Mouse (Mus musculus) megakaryocyte-erythroid progenitor cell, adult 5-6 weeks (primary cell): Measurements from ENCODE around the gene Sema5b. TPM values are rescaled to one million over a fixed set of nuclear protein-coding genes. Genes with fewer than 3 reads are reported as not detected.

Experiments
- ATAC-seq: replicated peaks from 2 replicates; pipeline ENCODE4 v1.8.0; 2016; ENCODE audit warnings: mild to moderate bottlenecking, inconsistent platforms; ENCODE audit not compliant: severe bottlenecking, poor library complexity, low FRiP score, low TSS enrichment
- total RNA-seq, 2 experiments: library from RNA; stranded (forward) in 1 of 2; stranded (reverse) in 1 of 2; fragments of 200-1000, 215-1000 nt in 1 of 2; fragments of >200 nt in 1 of 2; fragmentation: Nextera tagmentation in 1 of 2; gene quantifications; 2 replicates each; pipeline ENCODE4 v1.2.3; 2014 to 2017

Sema5b gene
- total RNA-seq (2014; fragmentation: Nextera tagmentation) (not detected in 2 replicates), total RNA-seq (2017) (not detected in 2 replicates)

GRCm38 (mm10) chr16:35541117-35541641 lies at the start of gene Sema5b:
TSS of gene Sema5b (plus strand) at chr16:35541145.
- ATAC-seq, result no peak

GRCm38 (mm10) chr16:35500342-35500741 lies 40.6 kb upstream of the Sema5b start:
- ATAC-seq, result no peak

GRCm38 (mm10) chr16:35501106-35501760 lies 39.7 kb upstream of the Sema5b start:
- ATAC-seq, result no peak

- no peak for ATAC-seq
These were observed 38.5 kb upstream of the Sema5b start for GRCm38 (mm10) chr16:35502456-35502855.

GRCm38 (mm10) chr16:35504266-35504665 lies 36.7 kb upstream of the Sema5b start:
- no peak for ATAC-seq

GRCm38 (mm10) chr16:35505786-35506185 lies 35.2 kb upstream of the Sema5b start:
- no peak for ATAC-seq

- no peak for ATAC-seq
These were observed 32.4 kb upstream of the Sema5b start for GRCm38 (mm10) chr16:35508581-35508980.

GRCm38 (mm10) chr16:35509331-35510070 lies 31.4 kb upstream of the Sema5b start:
- no peak for ATAC-seq

GRCm38 (mm10) chr16:35515977-35516612 lies 24.9 kb upstream of the Sema5b start:
- no peak for ATAC-seq

GRCm38 (mm10) chr16:35517976-35518951 lies 22.7 kb upstream of the Sema5b start:
- ATAC-seq, result no peak

GRCm38 (mm10) chr16:35519245-35519644 lies 21.7 kb upstream of the Sema5b start:
- no peak for ATAC-seq

- no peak for ATAC-seq
These were observed 16.7 kb upstream of the Sema5b start for GRCm38 (mm10) chr16:35524200-35524599.

GRCm38 (mm10) chr16:35534630-35535029 lies 6.3 kb upstream of the Sema5b start:
- ATAC-seq, result no peak

- ATAC-seq, result no peak
These were observed 3.3 kb upstream of the Sema5b start for GRCm38 (mm10) chr16:35537651-35538050.

GRCm38 (mm10) chr16:35539041-35539440 lies 1.9 kb upstream of the Sema5b start:
- no peak for ATAC-seq

- ATAC-seq, result peak; percentile 52; the same call in 1 of the 2 replicates
These were observed 420 bp upstream of the Sema5b start for GRCm38 (mm10) chr16:35540333-35541116.

- no peak for ATAC-seq
These were observed 896 bp downstream of the Sema5b start for GRCm38 (mm10) chr16:35541661-35542420.

GRCm38 (mm10) chr16:35542421-35542780 lies 1.5 kb downstream of the Sema5b start:
- no peak for ATAC-seq
